Comparison of ENCODE assay signal across 8 mouse cellular contexts in the genomic region with DNA sequence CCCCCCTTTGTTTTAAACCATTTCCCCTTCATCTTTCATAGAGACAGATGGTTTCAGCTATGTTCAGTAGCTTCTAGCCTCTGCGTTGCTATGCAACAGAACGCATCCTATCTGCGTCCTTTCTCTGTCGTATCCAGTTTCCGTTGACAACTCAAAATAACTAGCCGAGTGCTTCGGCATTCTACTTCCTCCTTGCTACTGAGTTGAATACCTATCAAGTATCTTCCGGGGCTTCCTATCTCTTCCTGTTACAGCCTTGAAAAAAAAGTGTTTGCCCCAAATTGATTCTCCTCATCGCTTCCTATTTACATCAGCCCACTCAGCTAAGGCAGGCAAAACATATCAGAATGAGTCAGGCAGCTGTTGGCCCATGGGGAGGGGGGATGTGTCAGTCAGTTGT.
DNase-seq lines count a peak whose midpoint lies in the region; ATAC-seq lines count a peak whose summit lies in the region.
"Had no signal": no experiment of that assay in that cellular context is flagged by ENCODE, and none has a peak within 500 bp of the region (broad histone marks: within the 10 kb centered on the region; RNA-seq: fewer than 3 reads in every experiment).

No protein-coding gene starts in this region.

- WGBS in embryonic facial prominence, embryonic 14.5 days, result 24% methylated on average over 9 of the region's 9 CpGs

- H3K4me2 ChIP-seq in embryonic facial prominence, embryonic 14.5 days (ENCODE audit: low read depth, low read length), result peak overlapping the region; percentile 16; the same call in 1 of the 2 replicates

- peak; percentile 71; the same call in 1 of the 2 replicates for ATAC-seq in embryonic facial prominence, embryonic 14.5 days (ENCODE audit: low read depth)
- ATAC-seq in megakaryocyte progenitor cell, adult 5-6 weeks (replicated peaks; ENCODE audit: poor library complexity), result peak; percentile 77

- no peaks in the 10 kb centered on the region for H3K9me3 ChIP-seq in embryonic facial prominence, embryonic 14.5 days (ENCODE audit: control insufficient read depth, low read length)

- intact Hi-C loops in gastrocnemius, postnatal 14 days (cut with DNase I; ENCODE audit: low total_unique reads), result no loop called here

- no peaks in the 10 kb centered on the region for H3K4me1 ChIP-seq in embryonic facial prominence, embryonic 14.5 days (ENCODE audit: control insufficient read depth, insufficient read depth, low read length)

- DNase-seq in lung, postnatal 10 days, result peak; percentile 10
- no peak for DNase-seq in lung, adult 18-20 months
- peak; percentile 81 for DNase-seq in embryonic facial prominence, embryonic 14.5 days (ENCODE audit: low spot score)
- DNase-seq in kidney, postnatal 10 days, result peak; percentile 37
- DNase-seq in spleen, adult 18-20 months, result no peak
- DNase-seq in gastrocnemius, postnatal 14 days, result no peak

- H3K27ac ChIP-seq in embryonic facial prominence, embryonic 14.5 days (replicated peaks; ENCODE audit: low read depth, low read length), result no peak overlapping the region

- no peak overlapping the region for H3K4me3 ChIP-seq in embryonic facial prominence, embryonic 14.5 days (ENCODE audit: low read depth, low read length)
- H3K4me3 ChIP-seq: myocyte had no signal

- no peaks in the 10 kb centered on the region for H3K27me3 ChIP-seq in embryonic facial prominence, embryonic 14.5 days (replicated peaks; ENCODE audit: control insufficient read depth, insufficient read depth, low read length)

- no peak overlapping the region for H3K9ac ChIP-seq in embryonic facial prominence, embryonic 14.5 days (ENCODE audit: low read depth, low read length)

- no peaks in the 10 kb centered on the region for H3K36me3 ChIP-seq in embryonic facial prominence, embryonic 14.5 days (ENCODE audit: control insufficient read depth, insufficient read depth, low read length)

Comparison
In these comparisons a context has a peak if more than half of its experiments do, and no peak if none do; other contexts are left out.
1. DNase-seq: peak in lung, postnatal 10 days (single experiment), embryonic facial prominence, embryonic 14.5 days (single experiment) and kidney, postnatal 10 days (single experiment); none in lung, adult 18-20 months (0 of 2), spleen, adult 18-20 months (0 of 2) and gastrocnemius, postnatal 14 days (single experiment).